Mouse (Mus musculus): ENCODE results near the gene Gm30083. TPM values are rescaled to one million over a fixed set of nuclear protein-coding genes. Genes with fewer than 3 reads are reported as not detected.
A peak's percentile ranks its signal among the peaks of the same experiment; 100 is the strongest.

Gm30083 gene
- 27.0 and 30.6 TPM in 2 replicates for polyA plus RNA-seq (2012; rRNA removed)

DNA sequence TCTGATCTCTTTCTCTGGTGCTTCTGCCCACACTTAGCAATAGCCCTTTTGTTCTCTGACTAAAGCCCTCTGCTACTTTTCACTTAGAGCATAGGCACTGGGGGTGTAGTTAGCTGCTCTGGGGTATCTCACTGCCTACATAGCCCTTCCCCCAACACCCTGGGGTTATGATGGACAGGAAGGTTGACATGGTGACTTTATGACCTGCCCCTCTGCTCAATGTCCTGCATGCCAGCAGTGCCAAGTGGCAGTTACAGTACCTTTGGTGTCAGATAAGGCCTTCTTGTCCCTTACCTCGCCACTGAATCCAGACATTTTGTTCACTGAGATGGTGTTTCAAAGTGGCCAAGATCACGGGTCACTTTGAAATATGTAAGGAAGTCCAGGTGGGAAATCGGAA, at the start of gene Gm30083:
Gene Gm30083 (minus strand): TSS at position 120 of the 400 bp plus-strand sequence.
- Histone ChIP-seq H3K4me3 (ENCODE audit: control insufficient read depth, low read depth, low read length) (peak within 1 kb of the TSS; percentile 53), H3K27me3 (ENCODE audit: control insufficient read depth, insufficient read depth, low read length) (no peaks in the 10 kb centered on the region), H3K27ac (ENCODE audit: control insufficient read depth, insufficient read depth, low read depth, low read length) (no peak within 1 kb of the TSS), H3K36me3 (ENCODE audit: control insufficient read depth, insufficient read depth, low read length) (no peaks in the 10 kb centered on the region), H3K4me1 (ENCODE audit: control insufficient read depth, insufficient read depth, low read length) (no peaks in the 10 kb centered on the region)
- TF ChIP-seq POLR2A (IDR thresholded peaks at IDR 0.05; ENCODE audit: control insufficient read depth, low read depth, low read length) (peak; percentile 53; the same call in 1 of the 2 replicates), CTCF (IDR thresholded peaks at IDR 0.05; ENCODE audit: control insufficient read depth, insufficient read depth, insufficient replicate concordance, low read depth, low read length) (no peak)

- Histone ChIP-seq H3K36me3 (ENCODE audit: control insufficient read depth, insufficient read depth, low read length) (no peaks in the 10 kb centered on the region), H3K4me3 (ENCODE audit: control insufficient read depth, low read depth, low read length) (peak within 1 kb of the TSS; percentile 84), H3K27me3 (ENCODE audit: control insufficient read depth, insufficient read depth, low read length) (no peaks in the 10 kb centered on the region), H3K4me1 (ENCODE audit: control insufficient read depth, insufficient read depth, low read length) (no peaks in the 10 kb centered on the region), H3K27ac (ENCODE audit: control insufficient read depth, insufficient read depth, low read depth, low read length) (peak within 1 kb of the TSS; percentile 80)
- TF ChIP-seq CTCF (IDR thresholded peaks at IDR 0.05; ENCODE audit: control insufficient read depth, insufficient read depth, insufficient replicate concordance, low read depth, low read length) (no peak), POLR2A (IDR thresholded peaks at IDR 0.05; ENCODE audit: control insufficient read depth, low read depth, low read length) (peak; percentile 72; the same call in 1 of the 2 replicates)
Measured at GRCm38 (mm10) chr14:34052516-34052915, 37.5 kb upstream of the Gm30083 start, which contains the start of gene Antxrl. TSS of gene Antxrl (plus strand) at chr14:34052707.

DNA sequence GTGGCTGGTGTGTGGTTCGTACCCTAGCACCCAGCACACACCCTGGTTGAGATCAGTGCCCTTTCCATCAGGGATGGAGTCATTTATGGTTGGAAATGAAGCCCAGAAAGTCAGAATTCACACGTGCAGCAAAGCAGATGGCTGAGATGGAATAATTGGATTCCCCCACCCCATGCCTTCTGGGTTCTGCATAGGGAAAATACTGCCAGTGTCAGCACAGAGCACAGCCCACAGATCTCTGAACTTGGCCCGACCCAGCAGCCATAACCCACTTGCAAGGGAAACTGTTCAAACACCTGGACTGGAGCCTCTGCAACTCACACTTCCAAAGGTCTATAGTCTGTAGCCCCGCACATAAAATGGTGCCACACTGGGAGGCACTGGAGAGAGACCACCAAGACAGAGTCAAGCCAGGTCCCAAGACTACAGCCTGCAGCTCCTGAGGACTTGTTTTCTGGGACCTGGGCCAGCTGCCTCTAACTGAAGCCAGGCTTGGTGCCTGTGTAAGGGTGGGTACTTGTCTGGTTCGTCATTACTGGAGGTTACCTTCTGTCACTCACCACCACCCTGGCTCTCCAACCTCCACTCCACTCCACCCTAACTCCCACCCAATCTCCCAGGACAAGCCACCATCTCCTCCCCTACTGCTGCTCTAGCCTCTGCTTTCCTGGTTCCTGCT, 35.3 kb upstream of the Gm30083 start:
- no peak overlapping the region for H3K27ac ChIP-seq (ENCODE audit: control insufficient read depth, insufficient read depth, low read depth, low read length)
- peak overlapping the region; percentile 61 for H3K4me3 ChIP-seq (ENCODE audit: control insufficient read depth, low read depth, low read length)
- H3K4me1 ChIP-seq (ENCODE audit: control insufficient read depth, insufficient read depth, low read length) = no peaks in the 10 kb centered on the region
- TF ChIP-seq CTCF (IDR thresholded peaks at IDR 0.05; ENCODE audit: control insufficient read depth, insufficient read depth, insufficient replicate concordance, low read depth, low read length) (no peak), POLR2A (IDR thresholded peaks at IDR 0.05; ENCODE audit: control insufficient read depth, low read depth, low read length) (no peak)
- no peaks in the 10 kb centered on the region for H3K27me3 ChIP-seq (ENCODE audit: control insufficient read depth, insufficient read depth, low read length)
- H3K36me3 ChIP-seq (ENCODE audit: control insufficient read depth, insufficient read depth, low read length) = no peaks in the 10 kb centered on the region

GRCm38 (mm10) chr14:34043341-34043740, 28.4 kb upstream of the Gm30083 start:
- TF ChIP-seq CTCF (IDR thresholded peaks at IDR 0.05; ENCODE audit: control insufficient read depth, insufficient read depth, insufficient replicate concordance, low read depth, low read length) (no peak), POLR2A (IDR thresholded peaks at IDR 0.05; ENCODE audit: control insufficient read depth, low read depth, low read length) (no peak)
- no peak overlapping the region for H3K27ac ChIP-seq (ENCODE audit: control insufficient read depth, insufficient read depth, low read depth, low read length)
- H3K36me3 ChIP-seq (ENCODE audit: control insufficient read depth, insufficient read depth, low read length) = no peaks in the 10 kb centered on the region
- H3K4me3 ChIP-seq (ENCODE audit: control insufficient read depth, low read depth, low read length) = no peak overlapping the region
- no peaks in the 10 kb centered on the region for H3K4me1 ChIP-seq (ENCODE audit: control insufficient read depth, insufficient read depth, low read length)
- H3K27me3 ChIP-seq (ENCODE audit: control insufficient read depth, insufficient read depth, low read length) = no peaks in the 10 kb centered on the region

GRCm38 (mm10) chr14:34041241-34041640, 26.3 kb upstream of the Gm30083 start:
- no peak overlapping the region for H3K4me3 ChIP-seq (ENCODE audit: control insufficient read depth, low read depth, low read length)
- no peaks in the 10 kb centered on the region for H3K4me1 ChIP-seq (ENCODE audit: control insufficient read depth, insufficient read depth, low read length)
- TF ChIP-seq POLR2A (IDR thresholded peaks at IDR 0.05; ENCODE audit: control insufficient read depth, low read depth, low read length) (no peak), CTCF (IDR thresholded peaks at IDR 0.05; ENCODE audit: control insufficient read depth, insufficient read depth, insufficient replicate concordance, low read depth, low read length) (no peak)
- H3K27ac ChIP-seq (ENCODE audit: control insufficient read depth, insufficient read depth, low read depth, low read length) = no peak overlapping the region
- H3K36me3 ChIP-seq (ENCODE audit: control insufficient read depth, insufficient read depth, low read length) = no peaks in the 10 kb centered on the region
- H3K27me3 ChIP-seq (ENCODE audit: control insufficient read depth, insufficient read depth, low read length) = no peaks in the 10 kb centered on the region

GRCm38 (mm10) chr14:34033841-34034610, 19.0 kb upstream of the Gm30083 start:
- no peak overlapping the region for H3K27ac ChIP-seq (ENCODE audit: control insufficient read depth, insufficient read depth, low read depth, low read length)
- no peaks in the 10 kb centered on the region for H3K27me3 ChIP-seq (ENCODE audit: control insufficient read depth, insufficient read depth, low read length)
- H3K4me3 ChIP-seq (ENCODE audit: control insufficient read depth, low read depth, low read length) = no peak overlapping the region
- H3K4me1 ChIP-seq (ENCODE audit: control insufficient read depth, insufficient read depth, low read length) = no peaks in the 10 kb centered on the region
- TF ChIP-seq POLR2A (IDR thresholded peaks at IDR 0.05; ENCODE audit: control insufficient read depth, low read depth, low read length) = no peak
- no peak for TF ChIP-seq CTCF (IDR thresholded peaks at IDR 0.05; ENCODE audit: control insufficient read depth, insufficient read depth, insufficient replicate concordance, low read depth, low read length)
- no peaks in the 10 kb centered on the region for H3K36me3 ChIP-seq (ENCODE audit: control insufficient read depth, insufficient read depth, low read length)

- Histone ChIP-seq H3K4me1 (ENCODE audit: control insufficient read depth, insufficient read depth, low read length) (no peaks in the 10 kb centered on the region), H3K4me3 (ENCODE audit: control insufficient read depth, low read depth, low read length) (no peak overlapping the region), H3K36me3 (ENCODE audit: control insufficient read depth, insufficient read depth, low read length) (no peaks in the 10 kb centered on the region), H3K27ac (ENCODE audit: control insufficient read depth, insufficient read depth, low read depth, low read length) (no peak overlapping the region), H3K27me3 (ENCODE audit: control insufficient read depth, insufficient read depth, low read length) (no peaks in the 10 kb centered on the region)
- TF ChIP-seq CTCF (IDR thresholded peaks at IDR 0.05; ENCODE audit: control insufficient read depth, insufficient read depth, insufficient replicate concordance, low read depth, low read length) (no peak), POLR2A (IDR thresholded peaks at IDR 0.05; ENCODE audit: control insufficient read depth, low read depth, low read length) (no peak)
Measured at GRCm38 (mm10) chr14:34026710-34027109, 11.7 kb upstream of the Gm30083 start.
